Mouse (Mus musculus): ENCODE measurements around the gene Rab24. TPM values are rescaled to one million over a fixed set of nuclear protein-coding genes. Genes with fewer than 3 reads are reported as not detected.

Gene Rab24
- polyA plus RNA-seq (2015; fragmentation: Nextera tagmentation; extraction: Ambion mirVana): 91.7 and 106 TPM in 2 replicates

DNA sequence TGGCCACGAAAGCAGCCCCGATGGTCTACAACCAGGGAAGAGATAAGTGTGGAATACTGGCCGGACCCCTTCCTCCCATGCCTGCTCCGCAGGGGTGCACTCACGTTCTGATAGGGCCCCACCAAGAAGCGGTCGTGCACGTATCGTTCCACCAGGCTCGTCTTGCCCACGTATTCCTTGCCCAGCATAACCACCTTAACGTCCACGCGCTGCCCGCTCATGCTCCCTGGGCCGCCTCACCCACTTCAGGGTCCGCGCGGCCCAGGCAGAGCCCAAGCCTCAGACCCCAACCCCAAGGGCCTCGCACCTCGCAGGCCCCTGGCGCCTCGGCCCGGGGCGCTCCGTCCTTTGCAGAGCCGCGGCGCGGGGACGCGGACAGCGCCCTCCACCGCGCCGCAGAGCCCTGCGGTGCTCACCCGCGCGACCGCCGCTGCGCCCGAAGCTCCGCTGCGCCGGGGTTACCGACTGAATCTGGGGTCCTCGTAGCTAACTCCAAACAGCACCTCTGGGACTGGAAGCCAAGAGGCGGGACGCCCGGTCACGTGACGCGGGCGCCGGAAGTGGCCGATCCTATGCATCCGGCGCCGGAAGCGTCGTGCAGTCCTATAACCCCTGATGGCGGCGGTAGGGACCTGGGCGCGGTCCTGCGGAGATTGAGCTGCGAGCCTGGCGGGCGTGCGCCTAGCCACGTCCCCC lies at the start of gene Rab24:
Rab24 (minus strand) TSS at position 513 of the 696 bp plus-strand sequence.
- peak within 1 kb of the TSS; percentile 97 for H3K9ac ChIP-seq (ENCODE audit: low read depth, low read length)
- under 1% methylated on average over 73 of the region's 73 CpGs for WGBS
- no peaks in the 10 kb centered on the region for H3K9me3 ChIP-seq (ENCODE audit: control insufficient read depth, low read length)
- peak within 1 kb of the TSS; percentile 89 for H3K27ac ChIP-seq (ENCODE audit: low read length)
- H3K4me3 ChIP-seq (ENCODE audit: low read length): peak within 1 kb of the TSS; percentile 78
- H3K4me1 ChIP-seq (ENCODE audit: control insufficient read depth, insufficient read depth, low read length): peaks cover 33% of the 10 kb centered on the region
- peaks cover 22% of the 10 kb centered on the region for H3K36me3 ChIP-seq (ENCODE audit: control insufficient read depth, insufficient read depth, low read length)
- no peaks in the 10 kb centered on the region for H3K27me3 ChIP-seq (replicated peaks; ENCODE audit: control insufficient read depth, insufficient read depth, low read length)
- ATAC-seq: peak; percentile 88
- H3K4me2 ChIP-seq (ENCODE audit: low read depth, low read length): peak within 1 kb of the TSS; percentile 79

DNA sequence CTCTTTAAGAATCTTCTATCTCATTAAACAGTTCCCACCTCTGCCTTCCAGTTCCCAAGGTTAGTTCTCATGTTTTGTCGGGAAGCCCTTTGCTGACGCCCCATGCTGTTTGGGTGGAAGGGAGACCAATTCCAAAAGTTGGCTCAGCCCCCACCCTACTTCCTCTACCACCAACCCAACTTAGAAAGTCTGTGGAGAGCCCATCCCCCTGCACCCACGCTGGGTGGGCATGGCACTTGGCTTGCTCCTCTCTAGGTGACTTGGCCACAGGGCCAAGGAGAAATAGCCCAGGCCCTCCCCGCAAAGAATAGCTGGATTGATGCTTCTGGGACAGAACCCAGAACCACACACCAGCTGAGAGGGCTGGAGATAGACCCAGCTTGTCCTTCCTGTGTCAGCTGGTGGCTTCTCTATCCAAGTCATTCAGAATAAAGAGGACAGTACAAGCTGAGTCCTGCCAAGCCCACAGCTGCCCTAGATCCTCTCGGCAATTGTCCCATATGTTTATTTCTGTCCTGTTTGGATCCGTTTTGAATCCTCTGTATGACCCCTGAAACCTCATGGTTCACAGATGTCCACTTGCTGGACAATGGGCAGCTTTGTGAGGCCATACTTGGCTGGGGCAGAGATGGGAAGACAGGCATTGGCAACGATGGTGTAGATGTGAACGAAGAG lies 49.4 kb upstream of the Rab24 start:
- H3K9ac ChIP-seq (ENCODE audit: low read depth, low read length): no peak overlapping the region
- no peaks in the 10 kb centered on the region for H3K9me3 ChIP-seq (ENCODE audit: control insufficient read depth, low read length)
- H3K4me1 ChIP-seq (ENCODE audit: control insufficient read depth, insufficient read depth, low read length): peaks cover 8% of the 10 kb centered on the region
- H3K27me3 ChIP-seq (replicated peaks; ENCODE audit: control insufficient read depth, insufficient read depth, low read length): no peaks in the 10 kb centered on the region; the same call in none of the 2 replicates
- H3K27ac ChIP-seq (ENCODE audit: low read length): no peak overlapping the region
- H3K4me2 ChIP-seq (ENCODE audit: low read depth, low read length): no peak overlapping the region
- H3K4me3 ChIP-seq (ENCODE audit: low read length): no peak overlapping the region
- WGBS: 64% methylated on average over 8 of the region's 8 CpGs
- no peaks in the 10 kb centered on the region for H3K36me3 ChIP-seq (ENCODE audit: control insufficient read depth, insufficient read depth, low read length)
- ATAC-seq: no peak

GRCm38 (mm10) chr13:55370234-55370633 lies 48.5 kb upstream of the Rab24 start:
- Histone ChIP-seq H3K27ac (ENCODE audit: low read length) (no peak overlapping the region), H3K4me1 (ENCODE audit: control insufficient read depth, insufficient read depth, low read length) (peaks cover 8% of the 10 kb centered on the region), H3K9me3 (ENCODE audit: control insufficient read depth, low read length) (no peaks in the 10 kb centered on the region), H3K27me3 (replicated peaks; ENCODE audit: control insufficient read depth, insufficient read depth, low read length) (no peaks in the 10 kb centered on the region; the same call in none of the 2 replicates), H3K4me3 (ENCODE audit: low read length) (0 out of 2 replicates have a peak overlapping the region, but pooled peaks have one; percentile 0), H3K36me3 (ENCODE audit: control insufficient read depth, insufficient read depth, low read length) (no peaks in the 10 kb centered on the region), H3K9ac (ENCODE audit: low read depth, low read length) (no peak overlapping the region), H3K4me2 (ENCODE audit: low read depth, low read length) (no peak overlapping the region)
- ATAC-seq: no peak
- WGBS: 59% methylated on average over 3 of the region's 3 CpGs

GRCm38 (mm10) chr13:55369531-55370114 lies 47.9 kb upstream of the Rab24 start, which contains the start of gene Rgs14:
Gene Rgs14, plus strand, starts transcription at chr13:55369732.
- 0 out of 2 replicates have a peak within 1 kb of the TSS, but pooled peaks have one; percentile 5 for H3K9ac ChIP-seq (ENCODE audit: low read depth, low read length)
- H3K4me3 ChIP-seq (ENCODE audit: low read length): 0 out of 2 replicates have a peak within 1 kb of the TSS, but pooled peaks have one; percentile 0
- no peak within 1 kb of the TSS for H3K27ac ChIP-seq (ENCODE audit: low read length)
- no peak for ATAC-seq
- no peaks in the 10 kb centered on the region; the same call in 1 of the 2 replicates for H3K27me3 ChIP-seq (replicated peaks; ENCODE audit: control insufficient read depth, insufficient read depth, low read length)
- WGBS: 50% methylated on average over 13 of the region's 13 CpGs
- H3K9me3 ChIP-seq (ENCODE audit: control insufficient read depth, low read length): no peaks in the 10 kb centered on the region
- no peaks in the 10 kb centered on the region for H3K36me3 ChIP-seq (ENCODE audit: control insufficient read depth, insufficient read depth, low read length)
- H3K4me2 ChIP-seq (ENCODE audit: low read depth, low read length): no peak within 1 kb of the TSS
- H3K4me1 ChIP-seq (ENCODE audit: control insufficient read depth, insufficient read depth, low read length): peaks cover 4% of the 10 kb centered on the region

DNA sequence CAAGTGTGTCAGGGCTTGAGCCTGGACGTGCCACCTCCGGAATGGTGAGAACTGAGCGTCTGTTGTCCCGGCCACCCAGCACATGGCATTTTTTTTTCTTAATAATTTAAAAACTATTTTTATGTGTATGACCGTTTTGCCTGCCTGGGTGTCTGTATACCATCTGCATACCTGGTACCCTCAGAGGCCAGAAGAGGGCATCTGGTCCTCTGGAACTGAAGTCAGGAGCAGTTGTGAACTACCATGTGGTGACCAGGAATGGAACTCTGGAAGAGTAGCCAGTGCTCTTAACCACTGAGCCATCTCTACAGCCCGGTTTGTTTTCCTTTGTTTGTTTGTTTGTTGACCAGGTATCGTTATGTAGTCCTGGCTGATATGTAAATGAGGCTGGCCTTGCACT lies 46.7 kb upstream of the Rab24 start:
- no peaks in the 10 kb centered on the region; the same call in 1 of the 2 replicates for H3K27me3 ChIP-seq (replicated peaks; ENCODE audit: control insufficient read depth, insufficient read depth, low read length)
- no peak overlapping the region for H3K9ac ChIP-seq (ENCODE audit: low read depth, low read length)
- no peak overlapping the region for H3K27ac ChIP-seq (ENCODE audit: low read length)
- no peaks in the 10 kb centered on the region for H3K36me3 ChIP-seq (ENCODE audit: control insufficient read depth, insufficient read depth, low read length)
- no peak overlapping the region for H3K4me2 ChIP-seq (ENCODE audit: low read depth, low read length)
- H3K9me3 ChIP-seq (ENCODE audit: control insufficient read depth, low read length): no peaks in the 10 kb centered on the region
- no peak for ATAC-seq
- no peak overlapping the region for H3K4me3 ChIP-seq (ENCODE audit: low read length)
- H3K4me1 ChIP-seq (ENCODE audit: control insufficient read depth, insufficient read depth, low read length): no peaks in the 10 kb centered on the region; the same call in 1 of the 2 replicates
- 75% methylated on average over 7 of the region's 7 CpGs for WGBS

DNA sequence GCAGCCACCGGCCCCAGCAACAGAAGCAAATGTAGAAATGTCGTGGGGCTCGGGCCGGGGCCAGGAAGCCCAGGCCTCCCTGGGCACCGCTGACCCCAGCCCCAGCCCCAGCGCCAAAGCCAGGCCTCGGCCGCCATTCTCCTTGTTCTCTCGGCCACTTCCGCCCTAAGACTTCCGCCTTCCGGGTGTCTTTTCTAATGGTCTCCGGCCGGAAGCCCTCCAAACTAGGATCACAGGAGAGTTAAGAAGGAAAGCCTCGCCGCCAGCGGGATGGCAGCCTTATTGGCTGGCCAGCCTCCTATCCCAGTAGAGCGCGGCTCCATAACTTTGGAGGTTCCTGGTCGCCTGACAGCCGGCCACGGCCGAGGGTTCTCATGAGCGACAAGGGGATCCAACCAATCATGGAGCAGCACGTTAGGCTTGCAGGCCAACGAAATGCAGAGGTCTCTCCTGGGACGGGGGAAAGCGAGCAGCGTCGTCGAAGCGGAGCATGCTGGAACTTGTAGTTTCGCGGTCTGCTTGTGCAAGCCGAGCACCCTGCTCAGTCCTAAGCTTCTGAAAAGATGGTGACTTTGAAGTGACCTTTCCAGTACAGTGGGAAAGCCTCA lies 40.8 kb upstream of the Rab24 start, which contains the start of gene Lman2:
Lman2 (minus strand) TSS at position 331 of the 608 bp plus-strand sequence.
- 0 out of 2 replicates have a peak, but pooled peaks cover 5% of the 10 kb centered on the region for H3K36me3 ChIP-seq (ENCODE audit: control insufficient read depth, insufficient read depth, low read length)
- H3K9me3 ChIP-seq (ENCODE audit: control insufficient read depth, low read length): no peaks in the 10 kb centered on the region
- H3K9ac ChIP-seq (ENCODE audit: low read depth, low read length): peak within 1 kb of the TSS; percentile 89
- ATAC-seq: peak; percentile 98
- peak within 1 kb of the TSS; percentile 95 for H3K27ac ChIP-seq (ENCODE audit: low read length)
- H3K4me1 ChIP-seq (ENCODE audit: control insufficient read depth, insufficient read depth, low read length): peaks cover 11% of the 10 kb centered on the region
- H3K27me3 ChIP-seq (replicated peaks; ENCODE audit: control insufficient read depth, insufficient read depth, low read length): no peaks in the 10 kb centered on the region
- peak within 1 kb of the TSS; percentile 84 for H3K4me3 ChIP-seq (ENCODE audit: low read length)
- under 1% methylated on average over 35 of the region's 35 CpGs for WGBS
- peak within 1 kb of the TSS; percentile 77 for H3K4me2 ChIP-seq (ENCODE audit: low read depth, low read length)

DNA sequence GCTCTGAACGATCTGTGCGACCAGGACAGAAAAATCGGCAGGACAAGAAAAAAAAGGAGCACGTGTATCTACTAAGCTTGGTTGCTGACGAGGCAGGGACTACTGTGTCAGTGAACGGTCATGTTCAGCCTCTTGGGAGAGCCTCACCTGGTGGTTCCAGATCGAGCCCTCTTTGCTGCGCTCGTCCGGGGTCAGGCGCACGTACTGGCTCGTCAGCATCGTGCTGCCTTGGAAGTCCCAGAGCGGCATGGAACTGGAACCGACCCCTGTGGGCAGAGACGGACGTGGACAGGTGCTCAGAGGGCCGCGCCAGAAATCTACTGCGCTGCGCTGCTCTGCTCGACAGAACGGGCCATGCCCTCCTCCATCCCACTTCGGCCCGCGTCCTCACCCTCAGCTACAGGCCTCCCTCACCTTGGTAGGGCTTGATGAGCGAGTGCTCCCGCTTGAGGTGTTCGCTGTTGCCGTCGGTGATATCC lies 40.3 kb upstream of the Rab24 start:
- peak; percentile 39 for ATAC-seq
- WGBS: 1% methylated on average over 32 of the region's 32 CpGs
- Histone ChIP-seq H3K9me3 (ENCODE audit: control insufficient read depth, low read length) (no peaks in the 10 kb centered on the region), H3K27ac (ENCODE audit: low read length) (peak overlapping the region; percentile 95), H3K36me3 (ENCODE audit: control insufficient read depth, insufficient read depth, low read length) (0 out of 2 replicates have a peak, but pooled peaks cover 7% of the 10 kb centered on the region), H3K4me3 (ENCODE audit: low read length) (peak overlapping the region; percentile 84), H3K4me1 (ENCODE audit: control insufficient read depth, insufficient read depth, low read length) (peaks cover 11% of the 10 kb centered on the region), H3K27me3 (replicated peaks; ENCODE audit: control insufficient read depth, insufficient read depth, low read length) (no peaks in the 10 kb centered on the region), H3K4me2 (ENCODE audit: low read depth, low read length) (peak overlapping the region; percentile 77), H3K9ac (ENCODE audit: low read depth, low read length) (peak overlapping the region; percentile 89)

DNA sequence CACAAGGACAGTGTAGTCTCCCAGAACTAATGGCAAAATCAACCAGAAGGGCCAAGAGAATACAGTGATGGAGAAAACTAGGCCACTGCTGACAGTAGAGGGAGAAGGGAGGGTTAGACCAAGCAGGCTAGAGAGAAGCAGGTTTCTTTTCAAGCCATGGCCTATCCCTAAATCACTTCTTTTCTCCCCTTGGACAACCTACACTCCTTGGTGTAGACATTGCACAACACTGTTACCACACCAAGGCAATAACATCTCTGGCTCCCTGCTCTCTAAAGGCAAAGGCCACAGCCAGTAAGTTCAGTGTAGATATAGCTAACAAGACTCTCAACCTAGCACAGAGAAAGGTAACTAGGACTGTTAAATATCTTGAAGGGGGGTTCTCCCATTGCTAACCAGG lies 39.4 kb upstream of the Rab24 start:
- H3K4me1 ChIP-seq (ENCODE audit: control insufficient read depth, insufficient read depth, low read length): peaks cover 11% of the 10 kb centered on the region
- peaks cover 9% of the 10 kb centered on the region; the same call in 1 of the 2 replicates for H3K36me3 ChIP-seq (ENCODE audit: control insufficient read depth, insufficient read depth, low read length)
- H3K9ac ChIP-seq (ENCODE audit: low read depth, low read length): peak overlapping the region; percentile 89

More for the DNA sequence above, 39.4 kb upstream of the Rab24 start:
- no peaks in the 10 kb centered on the region for H3K9me3 ChIP-seq (ENCODE audit: control insufficient read depth, low read length)
- no peak for ATAC-seq
- no peaks in the 10 kb centered on the region for H3K27me3 ChIP-seq (replicated peaks; ENCODE audit: control insufficient read depth, insufficient read depth, low read length)
- peak overlapping the region; percentile 84 for H3K4me3 ChIP-seq (ENCODE audit: low read length)
- H3K27ac ChIP-seq (ENCODE audit: low read length): no peak overlapping the region
- peak overlapping the region; percentile 77 for H3K4me2 ChIP-seq (ENCODE audit: low read depth, low read length)
